Mouse (Mus musculus) liver, embryonic 13.5 days (tissue): ENCODE data around the gene Tppp2. TPM values are rescaled to one million over a fixed set of nuclear protein-coding genes. Genes with fewer than 3 reads are reported as not detected.

Experiments
- ATAC-seq: fragments of 200-750 bp; cut with Nextera tagmentation; 2 replicates; pipeline ENCODE4 v1.8.0; 2017; ENCODE audit warnings: low read depth, mild to moderate bottlenecking, moderate number of reproducible peaks, moderate library complexity
- DNase-seq: peaks from one replicate; pipeline ENCODE4 v3.0.0; 2022
- H3K27ac ChIP-seq: fragments of 300-500 bp; sonication (generic); 2 replicates; pipeline ENCODE4 v1.5.1; 2015; ENCODE audit warnings: moderate library complexity, mild to moderate bottlenecking, inconsistent platforms
- H3K27me3 ChIP-seq: fragments of 300-500 bp; sonication (generic); 2 replicates; pipeline ENCODE4 v1.6.1; 2015; ENCODE audit warnings: mild to moderate bottlenecking, inconsistent platforms
- H3K36me3 ChIP-seq: fragments of 300-500 bp; sonication (generic); 2 replicates; pipeline ENCODE4 v1.6.1; 2015; ENCODE audit warnings: mild to moderate bottlenecking, inconsistent platforms
- H3K4me1 ChIP-seq: fragments of 300-500 bp; sonication (generic); replicated peaks from 2 replicates; pipeline ENCODE4 v1.6.1; 2015; ENCODE audit warnings: inconsistent platforms
- H3K4me2 ChIP-seq: fragments of 300-500 bp; sonication (generic); 2 replicates; pipeline ENCODE4 v1.6.1; 2015; ENCODE audit warnings: inconsistent platforms, mild to moderate bottlenecking, moderate library complexity
- H3K4me3 ChIP-seq: fragments of 300-500 bp; sonication (generic); replicated peaks from 2 replicates; pipeline ENCODE4 v1.5.1; 2015; ENCODE audit warnings: mild to moderate bottlenecking, inconsistent platforms
- H3K9ac ChIP-seq: fragments of 300-500 bp; sonication (generic); 2 replicates; pipeline ENCODE4 v1.6.1; 2015; ENCODE audit warnings: mild to moderate bottlenecking, inconsistent platforms
- H3K9me3 ChIP-seq: fragments of 300-500 bp; sonication (generic); replicated peaks from 2 replicates; pipeline ENCODE4 v1.6.1; 2016; ENCODE audit warnings: inconsistent platforms
- WGBS: fragments of 180-500 bp; shearing (Covaris S2); methylation state at CpG from one replicate; pipeline ENCODE4 v1.1.7; 2015; ENCODE audit not compliant: insufficient replicate concordance; 5-methylcytosine and 5-hydroxymethylcytosine counted together
- polyA plus RNA-seq: library from polyadenylated mRNA; unstranded; fragments of >200 nt; fragmentation: Nextera tagmentation; extraction: Ambion mirVana; gene quantifications from 2 replicates; pipeline ENCODE4 v1.2.1, GENCODE M21; 2015

Tppp2 gene
- polyA plus RNA-seq, 1 experiment from 2014 or later = not detected

DNA sequence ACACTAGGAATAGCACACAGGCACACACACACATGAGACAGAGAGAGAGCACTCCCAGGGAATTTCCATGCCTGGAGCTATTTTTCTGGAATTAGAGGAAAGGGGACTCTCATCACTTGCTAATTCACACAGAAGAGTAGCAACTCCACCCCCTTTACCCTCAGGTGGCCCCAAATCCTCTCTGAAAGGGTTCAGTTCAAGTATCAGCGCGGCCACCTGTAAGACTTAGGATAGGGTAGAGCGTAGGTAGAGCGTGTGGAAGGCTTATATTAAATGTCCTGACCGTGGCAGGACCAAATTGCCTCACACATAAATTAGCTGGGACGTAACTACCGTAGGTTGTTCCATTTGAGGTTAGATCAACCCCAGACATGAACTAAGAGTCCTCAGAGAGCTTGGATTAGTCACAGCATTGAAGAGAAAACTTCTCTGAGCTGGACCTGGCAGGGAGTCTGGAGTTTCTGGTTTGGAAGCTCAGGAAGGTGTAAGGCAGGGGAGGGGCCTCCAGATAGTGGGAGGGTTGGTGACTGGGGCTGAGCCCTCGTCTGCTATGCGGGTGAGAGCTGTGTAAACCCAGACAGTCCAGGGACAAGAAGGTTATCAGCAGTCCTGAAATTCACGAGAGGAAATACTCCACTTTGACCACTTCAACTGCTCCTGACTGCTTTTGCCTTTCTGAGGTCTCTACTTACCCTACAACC lies 25.0 kb upstream of the Tppp2 start:
- H3K27ac ChIP-seq = no peak overlapping the region
- H3K27me3 ChIP-seq = no peaks in the 10 kb centered on the region
- H3K9me3 ChIP-seq = no peaks in the 10 kb centered on the region
- ATAC-seq = peak; percentile 63; the same call in 1 of the 2 replicates
- H3K4me3 ChIP-seq = no peak overlapping the region
- H3K4me2 ChIP-seq = 0 out of 2 replicates have a peak overlapping the region, but pooled peaks have one; percentile 19
- H3K36me3 ChIP-seq = peaks cover 34% of the 10 kb centered on the region
- 41% methylated on average over 10 of the region's 10 CpGs for WGBS
- DNase-seq = no peak
- 0 out of 2 replicates have a peak overlapping the region, but pooled peaks have one; percentile 10 for H3K9ac ChIP-seq
- H3K4me1 ChIP-seq = peaks cover 29% of the 10 kb centered on the region

DNA sequence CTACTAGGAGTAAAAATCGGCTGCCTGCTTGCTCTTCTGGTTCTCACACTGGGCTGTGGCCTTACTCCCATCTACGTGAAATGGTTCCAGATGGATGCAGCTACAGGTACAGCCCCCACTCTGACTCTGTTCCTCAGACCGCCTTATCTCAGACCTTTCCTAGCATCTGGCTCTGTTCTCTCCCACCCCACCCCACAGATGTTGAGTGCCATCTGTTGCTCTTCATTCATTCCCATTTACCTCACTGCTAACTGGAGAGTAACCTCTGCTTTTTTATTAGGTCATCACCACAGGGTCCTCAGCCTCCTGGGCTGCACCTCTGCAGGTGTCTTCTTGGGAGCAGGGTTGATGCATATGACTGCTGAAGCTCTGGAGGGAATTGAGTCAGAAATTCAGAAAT lies 24.4 kb upstream of the Tppp2 start:
- peak; percentile 74 for ATAC-seq
- no peak for DNase-seq
- H3K9me3 ChIP-seq = no peaks in the 10 kb centered on the region
- H3K4me2 ChIP-seq = 0 out of 2 replicates have a peak overlapping the region, but pooled peaks have one; percentile 19
- peak overlapping the region; percentile 10; the same call in 1 of the 2 replicates for H3K9ac ChIP-seq
- H3K27me3 ChIP-seq = no peaks in the 10 kb centered on the region
- 27% methylated on average over 3 of the region's 3 CpGs for WGBS
- peaks cover 29% of the 10 kb centered on the region for H3K4me1 ChIP-seq
- peaks cover 30% of the 10 kb centered on the region for H3K36me3 ChIP-seq
- no peak overlapping the region for H3K27ac ChIP-seq
- no peak overlapping the region for H3K4me3 ChIP-seq

DNA sequence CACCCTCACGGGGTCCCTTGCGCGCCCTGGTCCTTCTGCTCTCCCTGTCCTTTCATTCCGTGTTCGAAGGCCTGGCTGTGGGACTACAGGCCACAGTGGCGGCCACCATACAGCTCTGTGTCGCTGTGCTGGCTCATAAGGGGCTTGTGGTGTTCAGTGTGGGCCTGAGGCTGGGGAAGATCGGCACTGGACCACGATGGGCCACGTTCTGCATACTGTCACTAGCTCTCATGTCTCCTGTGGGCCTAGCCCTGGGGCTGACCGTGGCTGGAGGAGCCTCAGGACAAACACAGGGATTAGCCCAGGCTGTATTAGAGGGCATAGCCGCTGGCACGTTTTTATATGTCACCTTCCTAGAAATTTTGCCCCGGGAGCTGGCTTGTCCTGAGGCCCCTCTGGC lies 23.2 kb upstream of the Tppp2 start:
- 67% methylated on average over 14 of the region's 14 CpGs for WGBS
- no peak overlapping the region for H3K4me2 ChIP-seq
- peaks cover 29% of the 10 kb centered on the region for H3K4me1 ChIP-seq
- H3K9me3 ChIP-seq = no peaks in the 10 kb centered on the region
- H3K27ac ChIP-seq = no peak overlapping the region
- no peak for DNase-seq
- H3K27me3 ChIP-seq = no peaks in the 10 kb centered on the region
- H3K36me3 ChIP-seq = peaks cover 17% of the 10 kb centered on the region
- no peak overlapping the region for H3K9ac ChIP-seq
- no peak overlapping the region for H3K4me3 ChIP-seq
- ATAC-seq = no peak

DNA sequence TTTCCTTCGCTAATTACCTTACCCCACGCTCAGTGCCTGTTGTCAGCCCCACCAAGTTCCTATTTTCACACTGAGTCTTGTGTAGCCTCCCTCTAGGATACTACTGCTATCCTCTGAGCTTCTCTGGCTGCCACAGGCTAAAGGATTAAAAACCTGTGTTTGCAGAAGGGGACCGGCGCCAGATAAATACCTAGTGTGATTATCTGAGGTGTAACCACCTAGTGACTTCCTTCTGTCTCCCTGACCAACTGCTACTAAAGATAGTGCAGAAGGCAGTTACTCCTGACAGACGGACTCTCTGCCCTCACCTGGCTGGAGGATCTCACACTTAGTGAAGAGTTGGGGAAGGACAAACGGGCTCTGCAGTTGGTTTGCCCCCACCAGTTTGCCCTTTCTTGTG lies 22.2 kb upstream of the Tppp2 start:
- WGBS = 40% methylated on average over 6 of the region's 6 CpGs
- DNase-seq (no peak), ATAC-seq (no peak)
- Histone ChIP-seq H3K9ac (peak overlapping the region; percentile 2; the same call in 1 of the 2 replicates), H3K4me1 (peaks cover 29% of the 10 kb centered on the region), H3K27me3 (no peaks in the 10 kb centered on the region), H3K4me3 (no peak overlapping the region), H3K27ac (no peak overlapping the region), H3K36me3 (peaks cover 9% of the 10 kb centered on the region), H3K4me2 (no peak overlapping the region), H3K9me3 (no peaks in the 10 kb centered on the region)

DNA sequence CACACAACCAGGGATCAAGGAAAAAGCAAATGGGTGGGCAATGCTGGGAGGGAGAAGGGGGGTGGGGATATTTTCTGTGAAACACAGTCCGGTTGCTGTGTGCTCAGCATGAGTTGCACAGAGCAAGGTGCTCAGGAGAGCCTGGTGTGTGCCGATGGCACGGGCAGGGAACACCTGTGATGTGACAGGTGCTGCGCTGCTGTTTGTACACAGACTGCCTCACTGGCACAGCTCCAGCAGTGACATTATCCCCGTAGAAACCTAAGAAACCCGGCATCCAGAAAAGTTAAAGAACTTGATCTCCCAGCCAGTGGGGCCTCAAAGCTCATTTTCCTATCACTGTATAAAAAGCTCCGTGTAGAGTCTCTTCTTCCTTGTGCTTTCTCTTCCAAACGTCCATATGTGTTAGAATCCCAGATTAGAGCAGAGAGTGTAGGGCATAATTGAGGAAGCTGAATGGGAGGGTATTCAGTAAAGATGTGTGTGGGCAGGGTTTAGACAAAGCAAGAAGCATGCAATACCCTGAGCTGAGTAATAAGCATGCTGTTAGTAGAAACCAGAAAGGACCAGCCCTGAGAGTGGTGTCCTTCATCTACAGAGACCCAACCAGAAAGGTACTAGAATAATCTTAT lies 21.6 kb upstream of the Tppp2 start:
- Histone ChIP-seq H3K36me3 (peaks cover 3% of the 10 kb centered on the region), H3K27me3 (no peaks in the 10 kb centered on the region), H3K27ac (no peak overlapping the region), H3K4me2 (no peak overlapping the region), H3K4me1 (peaks cover 29% of the 10 kb centered on the region), H3K4me3 (no peak overlapping the region), H3K9ac (no peak overlapping the region), H3K9me3 (no peaks in the 10 kb centered on the region)
- ATAC-seq = no peak
- 66% methylated on average over 8 of the region's 8 CpGs for WGBS
- DNase-seq = no peak

- Histone ChIP-seq H3K4me2 (no peak overlapping the region), H3K36me3 (no peaks in the 10 kb centered on the region), H3K9ac (no peak overlapping the region), H3K27me3 (no peaks in the 10 kb centered on the region), H3K27ac (no peak overlapping the region), H3K4me3 (no peak overlapping the region), H3K9me3 (no peaks in the 10 kb centered on the region), H3K4me1 (peaks cover 12% of the 10 kb centered on the region)
- 63% methylated on average over 1 of the region's 1 CpGs for WGBS
- no peak for DNase-seq
- no peak for ATAC-seq
These were observed 18.9 kb upstream of the Tppp2 start for GRCm38 (mm10) chr14:51899351-51899750.

GRCm38 (mm10) chr14:51902806-51903710 lies 15.2 kb upstream of the Tppp2 start:
- H3K27ac ChIP-seq = no peak overlapping the region
- no peaks in the 10 kb centered on the region for H3K9me3 ChIP-seq
- H3K36me3 ChIP-seq = no peaks in the 10 kb centered on the region
- no peaks in the 10 kb centered on the region for H3K27me3 ChIP-seq
- H3K4me2 ChIP-seq = no peak overlapping the region
- DNase-seq = no peak
- WGBS = 57% methylated on average over 9 of the region's 9 CpGs
- no peak overlapping the region for H3K4me3 ChIP-seq
- no peak for ATAC-seq
- no peak overlapping the region for H3K9ac ChIP-seq
- peaks cover 27% of the 10 kb centered on the region for H3K4me1 ChIP-seq

DNA sequence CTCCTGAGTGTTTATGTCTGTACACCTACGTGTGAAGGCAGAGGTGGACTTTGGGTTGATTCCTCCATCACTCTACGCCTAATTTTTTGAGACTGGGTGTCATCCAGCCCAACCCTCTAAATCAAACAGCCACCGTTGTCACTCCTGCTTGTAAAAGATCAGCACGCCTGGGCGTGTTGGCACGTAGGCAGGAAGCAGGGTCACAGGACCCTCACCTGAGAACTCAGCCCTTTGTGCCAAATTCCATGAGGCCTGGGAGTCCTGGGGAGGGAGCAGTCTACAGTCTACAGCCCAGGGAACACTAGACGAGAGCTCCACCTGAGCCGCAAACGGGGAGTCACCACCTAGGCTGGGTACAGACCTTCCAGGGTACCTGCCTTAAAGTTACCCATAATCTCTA lies 14.4 kb upstream of the Tppp2 start:
- no peaks in the 10 kb centered on the region for H3K9me3 ChIP-seq
- no peaks in the 10 kb centered on the region for H3K36me3 ChIP-seq
- H3K27ac ChIP-seq = no peak overlapping the region
- H3K9ac ChIP-seq = no peak overlapping the region
- H3K27me3 ChIP-seq = no peaks in the 10 kb centered on the region
- ATAC-seq = no peak
- H3K4me3 ChIP-seq = no peak overlapping the region
- H3K4me1 ChIP-seq = peaks cover 34% of the 10 kb centered on the region
- 77% methylated on average over 9 of the region's 9 CpGs for WGBS
- no peak for DNase-seq
- H3K4me2 ChIP-seq = no peak overlapping the region

DNA sequence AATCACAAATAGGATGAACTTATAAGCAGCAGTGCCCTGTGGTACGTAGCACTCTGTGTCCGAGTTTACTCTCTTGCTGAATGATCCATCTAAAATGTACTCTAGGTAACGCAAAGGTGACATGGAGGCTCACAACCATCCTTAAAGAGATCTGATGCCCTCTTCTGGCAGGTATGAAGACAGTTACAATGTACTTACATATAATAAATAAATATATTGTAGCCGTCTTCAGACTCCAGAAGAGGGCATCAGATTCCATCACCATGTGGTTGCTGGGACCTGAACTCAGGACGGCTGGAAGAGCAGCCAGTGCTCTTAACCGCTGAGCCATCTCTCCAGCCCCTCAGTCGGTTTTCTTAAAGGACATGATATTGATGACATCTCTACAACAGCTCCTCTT lies 13.5 kb upstream of the Tppp2 start:
- Histone ChIP-seq H3K4me3 (no peak overlapping the region), H3K27ac (no peak overlapping the region), H3K9me3 (no peaks in the 10 kb centered on the region), H3K4me1 (peaks cover 34% of the 10 kb centered on the region), H3K36me3 (no peaks in the 10 kb centered on the region), H3K27me3 (no peaks in the 10 kb centered on the region), H3K9ac (no peak overlapping the region), H3K4me2 (no peak overlapping the region)
- 55% methylated on average over 7 of the region's 7 CpGs for WGBS
- ATAC-seq = no peak
- no peak for DNase-seq

DNA sequence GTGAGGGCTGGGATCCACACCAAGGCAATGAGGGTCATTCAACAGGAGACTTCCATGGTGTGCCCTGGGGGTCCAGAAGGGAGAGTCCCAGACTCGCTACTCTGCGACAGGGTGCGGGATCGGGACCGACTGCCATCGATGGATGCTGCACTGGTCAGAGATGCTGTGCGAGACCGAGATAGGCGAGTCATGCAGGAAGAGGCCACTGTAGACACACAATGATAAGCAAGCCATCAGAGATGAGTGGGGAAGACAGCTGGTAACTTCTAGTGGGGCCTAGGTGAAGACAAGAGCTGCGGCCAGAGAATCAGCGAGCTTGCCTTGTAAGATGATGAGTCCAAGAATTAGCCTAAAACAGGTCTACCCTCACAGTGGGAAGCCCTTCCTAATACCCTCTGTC lies 12.1 kb upstream of the Tppp2 start:
- H3K4me1 ChIP-seq = peaks cover 34% of the 10 kb centered on the region
- H3K4me3 ChIP-seq = no peak overlapping the region
- H3K9ac ChIP-seq = 0 out of 2 replicates have a peak overlapping the region, but pooled peaks have one; percentile 18
- H3K9me3 ChIP-seq = no peaks in the 10 kb centered on the region
- DNase-seq (no peak), ATAC-seq (peak; percentile 82)
- H3K27ac ChIP-seq = peak overlapping the region; percentile 40; the same call in 1 of the 2 replicates
- 16% methylated on average over 11 of the region's 11 CpGs for WGBS
- H3K27me3 ChIP-seq = 0 out of 2 replicates have a peak, but pooled peaks cover 3% of the 10 kb centered on the region
- no peaks in the 10 kb centered on the region for H3K36me3 ChIP-seq
- peak overlapping the region; percentile 39 for H3K4me2 ChIP-seq

- Histone ChIP-seq H3K9ac (no peak overlapping the region), H3K36me3 (no peaks in the 10 kb centered on the region), H3K27me3 (peaks cover 27% of the 10 kb centered on the region), H3K4me1 (peaks cover 56% of the 10 kb centered on the region), H3K4me2 (no peak overlapping the region), H3K27ac (no peak overlapping the region), H3K9me3 (no peaks in the 10 kb centered on the region), H3K4me3 (no peak overlapping the region)
- no peak for ATAC-seq
- DNase-seq = no peak
- WGBS = 71% methylated on average over 10 of the region's 10 CpGs
These were observed 6.9 kb upstream of the Tppp2 start for GRCm38 (mm10) chr14:51911301-51911700.
